Mouse (Mus musculus): ENCODE data around the gene Gm8246.
"Not testable (repeated sequence)": the region's sequence is repeated elsewhere in the genome, so short reads cannot be mapped to it uniquely, and the experiment has no call there.

The Gm8246 gene

GRCm38 (mm10) chr14:5477730-5478129 lies at the start of gene Gm8246:
Gene Gm8246 (minus strand): TSS chr14:5477830.
- DNase-seq (ENCODE audit: extremely low spot score, low read depth, low spot score), result not testable (repeated sequence)

GRCm38 (mm10) chr14:5501374-5501773 lies 23.7 kb upstream of the Gm8246 start, which contains the start of gene Gm3488:
Gene Gm3488 (plus strand): TSS chr14:5501674.
- not testable (repeated sequence) for DNase-seq (ENCODE audit: extremely low spot score, low read depth, low spot score)

- DNase-seq (ENCODE audit: extremely low spot score, low read depth, low spot score), result not testable (repeated sequence)
Measured at GRCm38 (mm10) chr14:5483907-5484306, 6.3 kb upstream of the Gm8246 start, which contains the start of gene Gm3187. Gene Gm3187 (plus strand): TSS chr14:5484207.

- not testable (repeated sequence) for DNase-seq (ENCODE audit: extremely low spot score, low read depth, low spot score)
Measured at GRCm38 (mm10) chr14:5460469-5460868, 17.2 kb downstream of the Gm8246 start.

GRCm38 (mm10) chr14:5455367-5455766 lies 22.3 kb downstream of the Gm8246 start, which contains the start of gene Gm3194:
Gene Gm3194 (minus strand): TSS chr14:5455467.
- not testable (repeated sequence) for DNase-seq (ENCODE audit: extremely low spot score, low read depth, low spot score)

All from hindlimb bud, embryonic 11.5 days (tissue).